Mouse (Mus musculus) adrenal gland, postnatal 36 days (tissue): ENCODE results near the gene Khdc4. TPM values are rescaled to one million over a fixed set of nuclear protein-coding genes. Genes with fewer than 3 reads are reported as not detected.
A peak's percentile ranks its signal among the peaks of the same experiment; 100 is the strongest.

Experiments
- DNase-seq, 2 experiments: peaks; one replicate each; pipeline ENCODE4 v3.0.0; 2021; ENCODE audit warnings: mixed read lengths in 1 of 2
- long read RNA-seq, 2 experiments: library from polyadenylated mRNA; stranded (forward); transcript quantifications; one replicate each; pipeline ENCODE4 v2.0.0; 2021; ENCODE audit warnings: borderline sequencing depth in 2 of 2
- total RNA-seq, 2 experiments: library from RNA; stranded (reverse); gene quantifications; 2 replicates each; pipeline ENCODE4 v1.2.3; 2021

Khdc4 gene
- 10 to 100 TPM; 46.5 to 64.3 TPM for total RNA-seq
- long read RNA-seq, experiment 1, partial matches to known transcripts, result 5 of 14 reads
- long read RNA-seq, experiment 1, other reads (novel, unspliced or antisense), result 2 of 14 reads
- long read RNA-seq, experiment 2, partial matches to known transcripts, result 1 of 9 reads
- long read RNA-seq, experiment 2, other reads (novel, unspliced or antisense), result 5 of 9 reads

DNA sequence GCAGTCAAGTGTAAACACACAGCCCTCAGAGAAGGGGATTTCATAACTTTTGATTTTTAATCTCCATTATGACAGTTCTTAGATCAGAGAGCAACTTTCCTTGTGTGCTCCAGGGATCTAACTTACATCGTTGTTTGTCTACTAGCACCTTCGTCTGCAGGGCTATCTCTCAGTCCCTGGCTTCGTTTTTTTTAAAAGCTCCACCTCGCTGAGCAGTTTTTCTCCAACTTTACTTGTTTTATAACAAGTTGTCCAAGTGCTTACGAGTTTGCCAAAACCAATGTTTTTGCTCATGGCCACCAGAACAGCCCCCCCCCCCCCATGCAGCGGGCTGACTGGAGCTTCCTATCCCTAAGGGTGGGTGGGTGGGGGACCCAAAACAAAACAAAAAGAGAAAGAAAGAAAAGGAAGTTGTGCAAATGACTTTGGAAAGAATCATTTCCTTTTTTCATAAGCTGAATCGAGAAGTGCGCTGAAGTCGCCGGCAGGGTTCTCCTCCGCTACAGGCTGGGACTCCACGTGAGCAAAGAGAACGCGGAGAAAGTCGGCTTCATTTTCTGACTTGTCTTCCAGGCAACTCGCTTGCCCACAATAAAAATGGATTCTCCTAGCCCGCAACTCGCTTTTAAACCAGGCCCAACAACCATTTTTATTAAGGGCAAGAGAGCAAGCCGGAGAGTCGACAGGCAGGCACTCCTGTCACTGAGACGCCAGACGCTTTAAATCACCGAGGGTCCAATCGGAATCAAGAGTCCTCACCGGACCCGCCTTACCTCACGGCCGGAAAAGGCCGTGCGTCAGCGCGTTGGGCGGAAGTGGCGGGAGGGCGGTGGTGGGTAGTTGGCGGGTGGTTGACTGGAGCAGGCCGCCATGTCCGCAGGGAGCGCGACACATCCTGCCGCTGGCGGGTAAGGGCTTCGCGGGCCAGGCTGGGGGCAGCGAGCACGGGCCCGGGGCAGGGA lies at the start of gene Khdc4:
Gene Khdc4 (plus strand): TSS at position 824 of the 962 bp plus-strand sequence.
- peak; percentile 97 for DNase-seq

DNA sequence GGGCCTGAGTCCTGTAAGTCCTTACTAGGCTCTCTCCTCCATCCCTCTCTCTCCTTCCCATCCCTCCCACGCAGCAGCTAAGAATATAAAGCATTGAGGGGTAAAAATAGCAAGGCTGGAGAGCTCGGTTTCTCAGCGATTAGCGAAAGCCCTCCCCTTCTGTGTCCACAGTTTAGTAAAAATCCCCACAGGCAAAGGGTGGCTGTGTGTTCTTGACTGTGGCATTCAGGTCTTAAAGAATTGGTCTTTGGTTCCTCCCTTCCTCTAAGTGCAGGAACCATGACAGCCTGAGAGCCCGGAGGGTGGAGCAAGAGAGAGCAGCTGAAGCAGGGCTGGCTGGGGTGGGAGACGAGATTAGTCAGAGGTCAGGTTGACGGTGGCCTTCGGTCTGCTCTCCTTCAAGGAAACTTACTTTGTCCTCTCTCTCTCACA lies 49.0 kb upstream of the Khdc4 start:
- no peak for DNase-seq

DNA sequence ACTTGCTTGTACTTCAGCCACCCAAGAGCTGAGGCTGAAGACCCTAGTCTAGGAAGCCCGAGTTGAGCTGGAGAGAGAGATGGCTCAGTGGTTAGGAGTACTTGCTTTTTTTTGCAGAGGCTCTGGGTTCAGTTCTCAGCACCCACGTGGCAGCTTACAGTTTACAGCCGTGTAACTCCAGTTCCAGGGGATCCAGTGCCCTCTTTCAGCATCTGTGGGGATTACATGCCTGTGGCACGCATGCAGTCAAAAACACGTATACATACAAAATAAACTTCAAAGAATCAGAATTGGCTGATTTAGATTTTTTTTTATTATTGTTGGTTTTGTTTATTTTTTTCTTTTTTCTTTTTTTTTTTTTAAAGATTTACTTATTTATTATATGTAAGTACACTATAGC lies 48.5 kb upstream of the Khdc4 start:
- no peak for DNase-seq

DNA sequence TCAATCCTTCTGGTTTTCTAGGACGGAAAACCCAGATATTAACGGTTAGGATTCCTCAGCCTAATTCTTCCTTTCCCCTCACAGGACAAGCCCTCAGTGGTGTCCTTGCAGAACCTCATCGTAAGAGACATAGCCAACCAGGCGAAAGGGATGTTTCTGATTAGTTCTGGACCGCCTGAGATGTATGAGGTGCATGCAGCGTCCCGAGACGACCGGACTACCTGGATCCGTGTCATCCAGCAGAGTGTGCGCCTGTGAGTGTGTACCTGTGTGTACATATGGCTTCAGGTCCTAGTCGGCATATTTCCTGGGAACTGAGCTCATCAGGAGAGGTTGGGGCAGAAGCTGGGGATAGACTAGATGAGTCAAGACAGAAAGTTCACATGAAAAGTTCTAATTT lies 46.4 kb upstream of the Khdc4 start:
- no peak for DNase-seq

DNA sequence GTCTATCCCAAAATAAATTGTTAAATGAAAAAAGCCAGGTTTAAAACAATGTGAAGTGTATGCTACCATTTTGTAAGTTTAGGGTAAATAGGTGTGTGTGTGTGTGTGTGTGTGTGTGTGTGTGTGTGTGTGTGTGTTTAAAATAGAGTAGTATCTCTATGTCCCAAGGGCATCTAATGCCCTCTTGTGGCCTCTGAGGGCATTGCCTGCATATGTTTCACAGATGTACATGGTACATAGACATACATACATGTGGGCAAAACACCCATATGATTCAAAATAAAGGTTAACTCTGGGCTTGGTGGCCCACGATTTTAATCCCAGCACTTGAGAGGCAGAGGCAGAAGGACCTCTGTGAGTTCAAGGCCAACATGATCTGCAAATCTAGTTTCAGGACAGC lies 44.9 kb upstream of the Khdc4 start:
- DNase-seq, result peak; percentile 63 to 66

DNA sequence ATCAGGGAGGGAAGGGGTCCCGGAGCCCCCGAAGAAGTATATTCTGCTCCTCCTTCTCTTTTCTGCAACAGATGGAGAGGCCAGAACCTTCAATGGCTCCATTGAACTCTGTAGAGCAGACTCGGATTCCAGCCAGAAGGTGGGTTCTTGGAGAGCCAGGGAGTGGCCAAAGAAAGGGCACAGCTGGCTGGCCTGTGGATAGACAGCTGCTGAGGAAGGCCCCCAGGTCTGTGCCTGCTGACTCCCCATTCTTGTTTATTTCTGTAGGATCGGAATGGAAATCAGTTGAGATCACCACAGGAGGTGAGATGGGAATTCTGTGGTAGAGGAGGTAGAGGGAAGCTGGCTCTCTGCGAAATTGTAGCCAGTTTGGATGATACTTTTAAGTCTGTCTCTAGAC lies 42.5 kb upstream of the Khdc4 start:
- no peak for DNase-seq

DNA sequence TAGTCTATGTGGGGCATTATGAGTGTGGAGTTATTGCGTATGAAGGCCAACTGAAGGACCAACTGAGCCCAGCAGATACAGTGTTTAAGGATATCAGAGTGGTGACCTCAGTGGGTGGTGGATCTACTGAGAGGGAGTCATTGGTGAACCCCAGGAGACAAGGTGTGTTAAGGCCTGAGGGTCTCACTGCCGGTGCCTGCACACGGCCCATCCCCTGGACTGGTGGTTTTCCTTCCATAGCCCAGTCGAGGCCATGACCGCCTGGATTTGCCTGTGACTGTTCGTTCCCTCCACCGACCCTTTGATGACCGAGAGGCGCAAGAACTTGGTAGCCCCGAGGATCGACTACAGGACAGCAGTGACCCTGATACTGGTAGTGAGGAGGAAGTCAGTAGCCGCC lies 39.7 kb upstream of the Khdc4 start:
- DNase-seq, result no peak

DNA sequence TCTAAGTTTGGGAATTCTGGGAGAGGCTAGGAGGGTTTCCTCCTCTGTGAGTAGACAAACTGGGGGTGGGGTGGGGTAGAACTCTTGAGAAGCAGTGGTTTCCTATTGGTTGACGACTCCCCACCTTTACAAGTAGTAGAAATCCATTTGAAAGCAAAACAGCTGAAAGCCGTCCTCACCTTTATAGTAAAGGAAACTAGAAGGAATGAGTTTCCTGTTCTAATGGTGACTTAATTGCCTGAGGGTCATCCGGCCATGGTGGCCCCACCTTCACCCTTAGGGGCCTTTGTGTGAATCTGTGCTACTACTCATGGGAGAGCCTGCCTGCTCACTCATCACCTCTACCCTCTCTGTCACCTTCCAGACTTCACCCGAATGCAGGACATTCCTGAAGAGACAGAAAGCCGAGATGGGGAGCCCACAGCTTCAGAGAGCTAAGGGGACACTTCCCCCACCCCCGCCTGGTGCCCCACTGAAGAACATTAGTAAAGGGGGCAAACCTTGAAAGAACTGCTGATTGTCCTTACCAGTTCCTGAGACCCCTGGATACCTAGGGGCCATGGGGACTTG lies 39.1 kb upstream of the Khdc4 start:
- DNase-seq, result no peak

DNA sequence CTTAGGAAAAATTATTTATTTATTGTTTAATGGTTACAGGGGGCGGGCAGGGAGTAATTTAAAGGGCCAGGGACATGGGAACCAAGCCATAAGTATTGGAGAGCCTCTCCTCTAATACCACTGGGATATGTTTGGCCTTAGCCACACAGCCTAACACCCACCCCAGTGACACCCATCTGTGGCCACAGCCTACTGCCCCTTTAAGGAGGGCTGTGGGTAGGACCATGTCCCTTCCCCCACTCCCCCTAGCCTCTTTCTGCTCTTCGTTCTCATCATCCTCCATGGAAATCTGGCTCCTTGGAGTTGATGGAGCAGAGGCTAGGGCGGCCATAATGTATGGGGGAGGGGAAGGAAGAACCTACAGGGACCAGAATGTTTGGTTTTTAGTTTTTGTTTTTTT lies 38.5 kb upstream of the Khdc4 start:
- no peak for DNase-seq

DNA sequence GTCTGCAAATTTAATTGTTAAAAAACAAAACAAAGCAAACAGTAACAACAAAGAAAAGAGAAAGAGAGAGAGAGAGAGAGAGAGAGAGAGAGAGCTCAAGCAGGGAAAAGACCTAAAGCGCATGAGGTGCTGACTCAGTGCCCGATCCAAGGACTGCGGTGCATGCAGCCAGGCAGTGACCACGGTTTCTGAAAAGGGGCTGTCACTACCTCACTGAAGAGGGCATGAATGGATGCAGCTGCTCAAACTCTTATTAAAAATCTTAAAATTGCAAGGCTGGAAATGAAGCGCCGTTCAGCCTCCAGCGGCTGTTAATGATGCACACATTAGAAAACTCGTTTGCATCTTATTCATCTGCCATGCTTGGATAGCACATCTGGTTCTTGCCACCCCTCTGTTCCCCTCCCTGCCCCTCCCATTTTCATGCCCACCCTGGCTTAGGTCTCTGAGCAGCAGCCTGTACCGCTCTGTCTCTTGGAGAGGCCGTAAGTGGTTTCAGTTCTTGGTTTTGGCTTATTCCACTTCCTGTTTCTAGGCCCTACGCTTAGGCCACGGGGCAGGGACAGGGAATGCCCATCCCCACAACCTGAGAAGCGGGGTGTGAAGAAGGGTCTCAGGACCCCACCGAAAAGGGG lies 37.7 kb upstream of the Khdc4 start:
- peak in 1 of 2 experiments; percentile 22 for DNase-seq

DNA sequence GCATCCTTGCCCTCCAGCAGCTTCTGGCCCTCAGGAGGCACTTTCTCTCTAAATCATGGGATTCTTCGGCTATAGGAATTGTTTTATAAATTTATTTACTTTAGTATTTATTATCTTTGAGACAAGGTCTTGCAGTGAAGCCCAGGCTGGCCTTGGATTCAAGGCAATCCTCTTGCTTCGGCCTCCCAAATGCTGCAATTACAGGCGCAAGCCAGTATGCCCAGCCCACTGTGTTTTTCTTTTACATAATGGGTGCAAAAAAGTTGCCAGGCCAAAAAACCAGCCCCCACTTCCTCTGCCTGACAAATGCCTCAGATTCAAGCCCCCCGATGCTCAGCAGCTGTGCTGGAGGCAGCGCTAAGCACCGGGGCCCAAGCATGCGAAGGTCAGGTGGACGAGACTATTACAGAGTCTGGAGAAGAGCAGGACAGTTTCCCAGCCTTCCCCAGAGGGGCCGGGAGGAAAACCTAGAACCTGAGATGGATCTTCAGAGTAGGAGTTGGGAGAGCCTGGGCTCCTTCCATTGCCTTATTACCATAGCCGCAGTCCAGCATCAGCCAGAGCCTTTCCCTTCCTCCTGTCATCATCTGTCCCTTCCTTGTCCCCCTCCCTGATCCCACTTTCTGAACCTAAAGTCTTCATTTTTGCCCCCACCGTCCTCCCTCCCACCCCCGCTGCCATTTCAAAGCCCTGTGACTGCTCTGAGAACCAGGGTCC lies 37.0 kb upstream of the Khdc4 start:
- peak; percentile 33 to 44 for DNase-seq

DNA sequence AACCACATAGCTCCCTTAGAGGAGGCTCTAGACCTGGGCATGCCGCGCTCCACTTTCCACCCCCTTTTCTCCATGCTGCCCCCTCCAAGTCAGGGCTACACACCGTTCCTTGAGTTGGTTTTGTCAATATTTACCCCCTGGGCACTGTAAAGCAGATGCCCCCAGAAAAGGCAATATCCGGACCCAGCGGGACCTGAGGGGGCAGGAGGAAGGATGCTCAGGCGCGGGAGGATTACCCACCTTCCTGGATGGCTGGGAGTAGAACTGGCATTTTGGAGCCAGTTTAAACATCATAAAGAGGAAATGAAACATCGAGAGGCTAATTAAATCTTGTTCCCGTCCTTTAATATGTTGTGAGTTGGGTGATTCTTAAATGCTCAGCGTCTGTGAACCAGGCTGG lies 36.4 kb upstream of the Khdc4 start:
- no peak for DNase-seq

DNA sequence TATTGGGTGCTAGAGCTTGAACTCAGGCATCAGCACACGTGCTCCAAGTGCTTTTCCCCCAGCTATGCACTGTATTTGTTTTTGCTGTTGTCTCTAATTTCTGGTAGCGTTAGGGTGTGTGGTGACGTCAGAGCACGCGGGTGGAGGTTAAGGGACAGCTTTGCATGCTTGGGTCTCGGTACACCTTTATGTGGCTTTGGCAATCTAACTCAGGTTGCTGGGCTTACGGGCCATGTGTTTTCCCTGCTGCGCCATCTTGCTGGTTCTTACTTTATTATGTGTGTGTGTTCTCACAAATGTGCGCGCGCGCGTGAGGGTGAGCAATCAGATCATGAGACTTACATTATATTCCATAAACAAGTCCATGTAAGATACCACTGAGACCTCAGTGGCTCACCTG lies 35.6 kb upstream of the Khdc4 start:
- no peak for DNase-seq

DNA sequence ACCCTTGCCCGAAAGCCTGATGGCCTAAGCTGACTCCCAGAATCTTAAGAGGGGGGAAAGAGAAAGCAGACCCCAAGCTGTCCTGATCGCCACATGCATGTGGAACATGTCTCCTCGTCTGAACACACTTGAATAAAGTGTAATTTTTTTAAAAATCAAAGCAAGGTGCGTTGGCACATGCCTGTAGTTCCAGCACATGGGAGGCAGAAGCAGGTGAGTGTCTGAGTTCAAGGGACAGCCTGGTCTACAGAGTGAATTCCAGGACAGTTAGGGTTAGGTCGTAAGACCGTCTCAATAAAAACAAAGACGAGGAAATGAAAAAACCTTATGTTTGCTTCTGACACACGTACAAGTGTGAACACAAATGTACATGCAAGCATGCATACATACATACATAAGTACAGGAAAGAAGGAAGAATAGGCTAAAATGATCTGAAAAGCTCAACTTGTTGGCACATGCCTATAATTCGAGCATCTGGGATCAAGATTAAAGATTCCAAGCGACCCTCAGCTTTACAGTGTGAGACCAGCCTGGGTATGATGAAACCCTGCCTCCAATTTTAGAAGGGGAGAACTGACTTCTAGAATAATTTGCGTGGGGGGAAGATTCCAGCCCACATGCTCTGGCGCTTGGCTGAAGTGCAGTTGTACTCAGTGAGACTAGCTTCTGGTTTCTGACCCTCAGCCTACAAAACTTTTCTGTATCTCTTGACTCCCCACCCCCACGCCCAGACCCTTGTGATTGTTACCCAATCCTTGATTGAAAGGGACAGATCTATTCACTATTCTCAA lies 34.7 kb upstream of the Khdc4 start:
- DNase-seq, result no peak

DNA sequence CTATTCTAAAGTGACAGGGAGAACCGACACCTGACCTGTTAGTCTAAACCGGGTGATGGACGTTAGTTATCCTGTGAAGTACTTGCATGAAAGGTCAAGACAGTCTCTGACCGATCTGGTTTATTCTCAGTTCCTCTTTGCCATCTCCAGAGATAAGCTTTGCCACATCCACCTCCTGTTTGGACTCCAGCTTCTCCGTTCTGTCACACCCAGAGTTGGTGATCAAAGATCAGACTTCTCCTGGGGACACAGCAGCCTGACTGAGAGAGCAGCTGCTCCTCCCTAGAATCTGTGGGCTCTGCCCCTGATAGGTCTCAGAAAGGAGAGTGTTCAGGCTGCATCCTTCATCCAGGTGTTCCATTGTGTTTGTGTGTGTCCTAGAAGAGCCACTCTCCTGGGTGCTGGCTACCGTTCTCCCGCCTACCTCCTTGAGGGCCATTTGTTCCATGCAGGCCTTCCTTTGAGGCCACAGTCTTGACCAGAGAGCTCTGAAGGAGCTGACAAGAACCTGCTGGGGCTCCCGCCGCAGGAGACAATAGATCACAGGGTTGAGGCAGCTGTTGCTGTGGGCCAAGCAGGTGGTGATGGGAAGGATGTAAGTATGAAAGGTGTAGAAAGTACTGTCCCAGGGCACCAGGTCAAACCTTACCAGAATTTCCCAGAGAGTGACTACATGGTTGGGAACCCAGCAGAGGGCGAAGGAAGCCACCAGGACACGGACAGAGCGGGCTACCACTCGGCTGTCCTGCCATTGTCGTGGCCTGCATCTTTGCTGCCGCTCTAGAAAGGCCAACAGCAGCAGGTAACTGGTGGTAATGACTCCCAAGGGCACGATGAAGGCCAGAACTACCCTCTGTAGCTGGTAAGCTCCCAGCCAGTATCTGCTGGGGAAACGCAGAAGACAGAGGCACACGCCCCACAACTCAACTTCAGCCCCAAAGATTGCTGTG lies 33.7 kb upstream of the Khdc4 start:
- no peak for DNase-seq

DNA sequence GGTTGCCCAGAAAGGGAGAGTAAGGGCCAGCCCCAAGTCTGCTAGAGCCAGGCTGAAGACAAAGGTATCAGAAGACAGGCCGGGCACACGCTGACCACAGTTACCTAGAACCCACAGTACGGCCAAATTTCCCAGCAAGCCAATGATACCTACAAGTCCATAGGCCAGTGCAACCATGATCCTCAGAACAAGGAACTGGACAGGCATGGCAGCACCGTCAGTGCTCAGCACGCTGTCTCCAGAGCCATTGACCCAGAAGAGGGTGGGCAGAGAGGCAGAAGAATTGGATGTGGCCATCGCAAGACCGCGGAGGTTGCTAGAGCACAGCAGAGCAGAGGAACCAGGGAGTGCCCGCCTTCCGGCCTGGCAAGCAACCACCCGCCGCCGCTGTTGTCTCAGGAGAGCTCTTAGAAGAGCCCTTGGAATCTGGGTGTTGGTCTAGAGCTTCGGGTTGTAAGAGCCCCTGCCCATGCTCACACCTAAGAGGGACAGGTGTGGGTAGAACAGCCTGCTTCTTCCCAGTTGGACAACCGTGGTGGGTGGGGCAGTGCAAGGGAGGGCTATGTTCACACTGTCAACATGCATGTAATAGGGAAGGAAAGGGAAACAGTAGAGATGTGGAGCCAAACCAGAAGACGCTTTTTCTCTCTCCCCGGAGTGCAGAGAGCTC lies 32.6 kb upstream of the Khdc4 start, which contains the start of gene Rxfp4:
Gene Rxfp4 (minus strand): TSS at position 297 of the 670 bp plus-strand sequence.
- no peak for DNase-seq

DNA sequence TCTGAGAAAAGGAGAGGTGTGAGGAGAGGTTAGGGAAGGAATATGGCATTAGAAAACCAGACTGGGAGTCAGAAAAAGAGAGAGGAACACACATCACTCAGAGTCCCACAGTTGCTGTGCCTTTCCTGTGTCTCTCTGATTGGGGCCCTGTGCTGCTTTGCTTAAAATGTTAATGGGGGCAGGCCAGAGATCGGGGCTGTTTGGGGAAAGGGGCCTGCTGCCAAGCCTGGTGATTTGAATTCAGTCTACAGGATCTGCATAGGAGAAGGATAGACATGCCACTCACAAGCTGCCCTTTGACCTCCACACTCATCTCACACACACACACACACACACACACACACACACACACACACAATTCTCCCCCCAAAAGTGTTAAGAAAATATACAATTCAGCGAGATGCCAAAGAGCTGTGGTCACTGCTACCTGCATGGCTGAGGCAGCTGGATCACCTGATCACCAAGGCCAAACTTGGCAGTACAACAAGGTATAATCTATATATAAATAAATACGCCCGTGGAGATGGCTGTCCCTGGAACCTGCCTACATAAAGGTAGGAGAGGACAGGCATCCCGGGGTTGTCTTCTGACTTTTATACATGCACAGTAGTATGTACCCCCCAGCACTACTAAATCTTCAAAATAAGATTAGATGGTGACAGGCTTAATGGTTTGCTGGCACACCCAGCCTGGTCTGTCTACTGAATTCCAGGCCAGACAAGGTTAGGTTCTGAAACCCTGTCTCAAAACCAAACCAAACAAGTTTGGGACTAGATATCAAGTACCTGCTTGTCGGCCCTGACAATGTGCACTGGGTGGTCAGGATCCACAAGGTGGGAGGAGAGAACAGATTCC lies 31.9 kb upstream of the Khdc4 start:
- no peak for DNase-seq

DNA sequence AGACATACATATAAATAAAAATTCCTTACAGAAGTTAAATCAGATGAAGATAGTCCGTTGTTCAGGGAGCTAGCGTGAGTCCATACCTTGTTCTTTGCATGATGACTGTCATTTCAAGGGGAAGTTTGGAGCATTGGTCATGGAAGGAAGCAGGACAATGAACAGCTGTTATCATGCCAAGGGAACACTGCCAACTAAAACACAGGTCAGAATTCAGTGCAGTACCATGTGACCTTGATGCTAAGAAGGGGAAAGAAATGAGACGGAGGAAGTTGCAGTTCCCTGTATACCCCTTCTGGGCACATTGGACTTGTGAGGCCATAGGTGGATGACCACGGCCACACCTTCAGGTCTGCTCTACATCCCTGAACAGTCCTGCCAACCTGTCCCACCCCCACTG lies 31.0 kb upstream of the Khdc4 start:
- peak in 1 of 2 experiments; percentile 33 for DNase-seq
